Mouse (Mus musculus) thymus, adult 2 months (tissue): ENCODE data around the gene Lbhd2. TPM values are rescaled to one million over a fixed set of nuclear protein-coding genes. Genes with fewer than 3 reads are reported as not detected.

ENCODE experiments used
- DNase-seq: peaks from one replicate; pipeline ENCODE4 v3.0.0; 2021
- H3K27ac ChIP-seq: fragments of 200-500 bp; 2 replicates; pipeline ENCODE4 v1.5.1; 2012; ENCODE audit warnings: low read length, control low read depth; ENCODE audit not compliant: control insufficient read depth, insufficient read depth
- H3K27me3 ChIP-seq: fragments of 200-500 bp; 2 replicates; pipeline ENCODE4 v1.6.1; 2012; ENCODE audit warnings: mild to moderate bottlenecking, low read length, moderate library complexity, mixed read lengths; ENCODE audit not compliant: control insufficient read depth, insufficient read depth
- H3K36me3 ChIP-seq: fragments of 200-500 bp; 2 replicates; pipeline ENCODE4 v1.6.1; 2012; ENCODE audit warnings: mild to moderate bottlenecking, low read length, moderate library complexity; ENCODE audit not compliant: control insufficient read depth, insufficient read depth
- H3K4me1 ChIP-seq: fragments of 200-500 bp; replicated peaks from 2 replicates; pipeline ENCODE4 v1.6.1; 2012; ENCODE audit warnings: low read length; ENCODE audit not compliant: control insufficient read depth, insufficient read depth
- H3K4me3 ChIP-seq: fragments of 200-500 bp; 2 replicates; pipeline ENCODE4 v1.5.1; 2012; ENCODE audit warnings: mild to moderate bottlenecking, low read length, control low read depth, moderate library complexity; ENCODE audit not compliant: control insufficient read depth, insufficient read depth
- CTCF ChIP-seq: fragments of 200-500 bp; IDR thresholded peaks from 2 replicates; pipeline ENCODE4 v1.5.1; 2012; ENCODE audit warnings: mild to moderate bottlenecking, control low read depth, low read length, moderate library complexity, borderline replicate concordance; ENCODE audit not compliant: control insufficient read depth, poor library complexity, insufficient read depth; ENCODE audit errors: extremely low read depth
- POLR2A ChIP-seq: fragments of 200-500 bp; IDR thresholded peaks from 2 replicates; pipeline ENCODE4 v1.6.1; 2012; ENCODE audit warnings: mild to moderate bottlenecking, low read length, control low read depth, moderate library complexity; ENCODE audit not compliant: control insufficient read depth, poor library complexity, insufficient read depth; ENCODE audit errors: extremely low read depth
- WGBS: fragments of 180-500 bp; shearing (Covaris S2); methylation state at CpG from one replicate; pipeline ENCODE4 v1.1.7; 2018; 5-methylcytosine and 5-hydroxymethylcytosine counted together
- polyA plus RNA-seq: library from polyadenylated mRNA; depleted of rRNA; stranded (reverse); fragments of >200 nt; gene quantifications from 2 replicates; pipeline ENCODE4 v1.2.3, GENCODE M21; 2012; rRNA removed

Lbhd2 gene
- polyA plus RNA-seq, 1 experiment: 1.9 TPM

- Histone ChIP-seq H3K36me3 (no peaks in the 10 kb centered on the region), H3K27me3 (no peaks in the 10 kb centered on the region), H3K4me3 (no peak overlapping the region), H3K27ac (no peak overlapping the region), H3K4me1 (no peaks in the 10 kb centered on the region)
- 91% methylated on average over 10 of the region's 10 CpGs for WGBS
- no peak for TF ChIP-seq POLR2A
- no peak for DNase-seq
These were observed 48.1 kb downstream of the Lbhd2 start for GRCm38 (mm10) chr12:111454543-111455280.

DNA sequence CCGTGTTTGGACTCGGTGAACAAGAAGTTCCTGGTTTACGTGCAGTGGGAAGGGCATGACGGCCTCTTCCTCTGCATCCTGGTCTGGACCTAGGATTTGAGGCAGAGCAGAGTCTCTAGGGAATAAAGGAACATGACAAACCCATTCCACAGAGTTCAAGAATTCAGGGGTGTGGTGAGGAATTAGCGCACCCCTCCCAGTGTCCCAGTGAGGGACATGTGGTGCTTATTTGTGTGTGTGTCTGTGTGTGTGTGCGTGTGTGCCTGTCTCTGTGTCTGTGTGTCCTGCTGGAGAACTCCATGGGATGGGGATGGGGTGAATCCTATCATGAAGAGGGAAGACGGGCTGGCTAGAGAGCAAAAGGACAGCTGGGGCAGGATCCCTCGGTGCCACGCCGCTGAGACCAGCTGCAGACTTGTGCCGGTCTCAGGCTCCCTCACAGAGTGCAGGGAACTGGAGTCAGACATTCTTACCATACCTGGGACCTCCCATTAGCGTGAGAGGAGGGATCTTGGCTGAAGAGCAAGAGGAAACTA is 48.8 kb downstream of the Lbhd2 start:
- H3K27me3 ChIP-seq: no peaks in the 10 kb centered on the region
- H3K27ac ChIP-seq: no peak overlapping the region
- 85% methylated on average over 12 of the region's 12 CpGs for WGBS
- no peak for TF ChIP-seq CTCF
- no peak for TF ChIP-seq POLR2A
- no peaks in the 10 kb centered on the region for H3K4me1 ChIP-seq
- no peaks in the 10 kb centered on the region for H3K36me3 ChIP-seq
- H3K4me3 ChIP-seq: no peak overlapping the region
- no peak for DNase-seq

DNA sequence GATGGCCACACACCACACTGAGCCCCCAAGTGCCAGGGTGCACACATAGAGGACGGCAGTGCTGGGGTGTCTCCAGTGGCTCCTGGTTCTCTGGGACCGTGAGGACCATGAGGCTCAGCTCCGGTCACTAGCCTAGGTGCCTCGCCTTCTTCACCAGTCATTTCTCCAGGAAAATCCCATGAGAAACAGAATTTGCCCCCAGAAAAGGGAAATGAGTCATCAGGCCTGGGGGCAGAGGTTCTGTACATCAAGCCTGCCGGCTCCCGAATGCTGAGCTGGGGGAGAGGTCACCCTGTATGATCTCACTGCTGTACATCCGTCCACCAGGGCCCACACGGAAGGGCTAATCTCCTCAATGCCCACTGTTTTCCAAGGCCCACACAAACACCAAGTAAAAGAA is 49.3 kb downstream of the Lbhd2 start:
- 85% methylated on average over 8 of the region's 8 CpGs for WGBS
- H3K27me3 ChIP-seq: no peaks in the 10 kb centered on the region
- DNase-seq: no peak
- H3K4me1 ChIP-seq: no peaks in the 10 kb centered on the region
- no peak overlapping the region for H3K4me3 ChIP-seq
- no peak for TF ChIP-seq POLR2A
- TF ChIP-seq CTCF: no peak
- H3K27ac ChIP-seq: no peak overlapping the region
- H3K36me3 ChIP-seq: no peaks in the 10 kb centered on the region

GRCm38 (mm10) chr12:111457742-111458141 is 51.1 kb downstream of the Lbhd2 start:
- Histone ChIP-seq H3K27me3 (no peaks in the 10 kb centered on the region), H3K36me3 (no peaks in the 10 kb centered on the region), H3K4me3 (no peak overlapping the region), H3K27ac (no peak overlapping the region), H3K4me1 (no peaks in the 10 kb centered on the region)
- 92% methylated on average over 1 of the region's 1 CpGs for WGBS
- TF ChIP-seq POLR2A (no peak), CTCF (no peak)
- DNase-seq: no peak

Other genes starting within 250 kb of the Lbhd2 start
- gene Traf3, start 240.4 kb upstream of the Lbhd2 start, polyA plus RNA-seq: 40.2 and 45.9 TPM in 2 replicates
- gene 4930595D18Rik, start 222.3 kb upstream of the Lbhd2 start, polyA plus RNA-seq: not detected in 2 replicates
- 7.0 and 8.8 TPM in 2 replicates for gene Amn, start 135.7 kb upstream of the Lbhd2 start, polyA plus RNA-seq
- gene Cdc42bpb, start 29.1 kb upstream of the Lbhd2 start, polyA plus RNA-seq: 59.2 and 62.1 TPM in 2 replicates
- 31.0 and 41.5 TPM in 2 replicates for gene Exoc3l4, start 10.2 kb downstream of the Lbhd2 start, polyA plus RNA-seq
- gene Tnfaip2, start 35.7 kb downstream of the Lbhd2 start, polyA plus RNA-seq: 18.9 and 27.9 TPM in 2 replicates
- gene Gm266, start 79.0 kb downstream of the Lbhd2 start, polyA plus RNA-seq: 1.4 and 1.8 TPM in 2 replicates
- 88.0 and 124 TPM in 2 replicates for gene Eif5, start 131.2 kb downstream of the Lbhd2 start, polyA plus RNA-seq
- 45.9 and 47.7 TPM in 2 replicates for gene Mark3, start 167.7 kb downstream of the Lbhd2 start, polyA plus RNA-seq